Mouse (Mus musculus) stomach, embryonic 16.5 days (tissue): ENCODE data around the gene Gpx3. TPM values are rescaled to one million over a fixed set of nuclear protein-coding genes. Genes with fewer than 3 reads are reported as not detected.

Experiments used
- ATAC-seq: fragments of 200-750 bp; cut with Nextera tagmentation; 2 replicates; pipeline ENCODE4 v1.8.0; 2017; ENCODE audit warnings: moderate number of reproducible peaks, moderate TSS enrichment; ENCODE audit not compliant: insufficient read depth, low FRiP score
- H3K27ac ChIP-seq: fragments of 300-500 bp; sonication (generic); 2 replicates; pipeline ENCODE4 v1.5.1; 2014; ENCODE audit warnings: low read length
- H3K27me3 ChIP-seq: fragments of 300-500 bp; sonication (generic); 2 replicates; pipeline ENCODE4 v1.6.1; 2014; ENCODE audit warnings: low read length, control low read depth, mixed read lengths; ENCODE audit not compliant: control insufficient read depth, insufficient read depth
- H3K36me3 ChIP-seq: fragments of 300-500 bp; sonication (generic); 2 replicates; pipeline ENCODE4 v1.6.1; 2014; ENCODE audit warnings: low read length; ENCODE audit not compliant: control insufficient read depth, insufficient read depth
- H3K4me1 ChIP-seq: fragments of 300-500 bp; sonication (generic); 2 replicates; pipeline ENCODE4 v1.6.1; 2014; ENCODE audit warnings: low read length, control low read depth, mixed read lengths; ENCODE audit not compliant: control insufficient read depth, insufficient read depth
- H3K4me2 ChIP-seq: fragments of 300-500 bp; sonication (generic); 2 replicates; pipeline ENCODE4 v1.6.1; 2014; ENCODE audit warnings: low read depth, low read length, mixed read lengths
- H3K4me3 ChIP-seq: fragments of 300-500 bp; sonication (generic); replicated peaks from 2 replicates; pipeline ENCODE4 v1.5.1; 2014; ENCODE audit warnings: mild to moderate bottlenecking, low read length
- H3K9ac ChIP-seq: fragments of 300-500 bp; sonication (generic); 2 replicates; pipeline ENCODE4 v1.6.1; 2014; ENCODE audit warnings: low read length
- H3K9me3 ChIP-seq: fragments of 300-500 bp; sonication (generic); replicated peaks from 2 replicates; pipeline ENCODE4 v1.6.1; 2016; ENCODE audit warnings: low read length, control low read depth; ENCODE audit not compliant: control insufficient read depth
- WGBS: fragments of 180-500 bp; shearing (Covaris S2); extraction: QIAGEN DNeasy Blood & Tissue Kit; methylation state at CpG from one replicate; pipeline ENCODE4 v1.1.7; 2014; 5-methylcytosine and 5-hydroxymethylcytosine counted together
- polyA plus RNA-seq: library from polyadenylated mRNA; unstranded; fragments of >200 nt; fragmentation: Nextera tagmentation; extraction: Ambion mirVana; gene quantifications from 2 replicates; pipeline ENCODE4 v1.2.1, GENCODE M21; 2015

Gpx3 gene
- polyA plus RNA-seq, 1 experiment from 2014 or later: 174 TPM

- Histone ChIP-seq H3K9ac (no peak overlapping the region), H3K27me3 (no peaks in the 10 kb centered on the region), H3K36me3 (peaks cover 4% of the 10 kb centered on the region; the same call in 1 of the 2 replicates), H3K4me3 (no peak overlapping the region), H3K9me3 (no peaks in the 10 kb centered on the region), H3K27ac (no peak overlapping the region), H3K4me1 (peaks cover 15% of the 10 kb centered on the region; the same call in 1 of the 2 replicates), H3K4me2 (no peak overlapping the region)
- WGBS: 67% methylated on average over 4 of the region's 4 CpGs
- ATAC-seq: no peak
These were observed 4.2 kb downstream of the Gpx3 start for GRCm38 (mm10) chr11:54906466-54906865.

- Histone ChIP-seq H3K27ac (no peak overlapping the region), H3K36me3 (peaks cover 4% of the 10 kb centered on the region; the same call in 1 of the 2 replicates), H3K4me1 (peaks cover 15% of the 10 kb centered on the region; the same call in 1 of the 2 replicates), H3K4me2 (no peak overlapping the region), H3K9me3 (no peaks in the 10 kb centered on the region), H3K27me3 (no peaks in the 10 kb centered on the region), H3K4me3 (no peak overlapping the region), H3K9ac (no peak overlapping the region)
- no peak for ATAC-seq
- WGBS: 87% methylated on average over 5 of the region's 5 CpGs
These were observed 5.0 kb downstream of the Gpx3 start for GRCm38 (mm10) chr11:54907259-54907658.

- Histone ChIP-seq H3K4me3 (no peak overlapping the region), H3K4me1 (peaks cover under 1% of the 10 kb centered on the region; the same call in 1 of the 2 replicates), H3K4me2 (no peak overlapping the region), H3K9me3 (no peaks in the 10 kb centered on the region), H3K9ac (no peak overlapping the region), H3K27me3 (no peaks in the 10 kb centered on the region), H3K27ac (no peak overlapping the region), H3K36me3 (peaks cover 12% of the 10 kb centered on the region)
- ATAC-seq: no peak
- 93% methylated on average over 11 of the region's 11 CpGs for WGBS
These were observed 7.0 kb downstream of the Gpx3 start for GRCm38 (mm10) chr11:54909273-54909672.

GRCm38 (mm10) chr11:54910081-54910665 lies 7.9 kb downstream of the Gpx3 start:
- Histone ChIP-seq H3K36me3 (peaks cover 17% of the 10 kb centered on the region), H3K4me2 (no peak overlapping the region), H3K27ac (no peak overlapping the region), H3K4me1 (no peaks in the 10 kb centered on the region), H3K4me3 (no peak overlapping the region), H3K9ac (no peak overlapping the region), H3K27me3 (no peaks in the 10 kb centered on the region), H3K9me3 (no peaks in the 10 kb centered on the region)
- 86% methylated on average over 12 of the region's 12 CpGs for WGBS
- no peak for ATAC-seq

DNA sequence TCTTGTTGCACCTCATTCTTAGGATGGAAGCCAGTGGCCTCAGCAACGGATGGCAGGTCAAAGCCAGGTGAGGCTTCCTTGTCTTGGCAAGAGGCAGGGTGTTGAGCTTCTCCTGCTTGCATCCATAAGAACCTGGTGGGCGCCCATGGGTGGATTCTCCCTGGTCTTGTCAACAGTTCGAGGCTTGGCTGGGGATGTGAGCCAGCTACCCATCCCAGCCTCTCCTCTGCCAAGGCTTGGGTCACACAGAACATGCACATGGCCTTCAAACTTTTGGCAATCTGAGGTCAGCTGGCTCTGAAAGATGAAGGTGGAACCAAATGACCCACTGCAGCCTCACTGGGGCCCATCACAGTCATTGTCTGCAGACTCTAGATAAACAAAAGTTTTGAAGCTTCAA lies 8.9 kb downstream of the Gpx3 start:
- H3K4me2 ChIP-seq: no peak overlapping the region
- H3K27ac ChIP-seq: no peak overlapping the region
- ATAC-seq: no peak
- H3K4me3 ChIP-seq: no peak overlapping the region
- no peak overlapping the region for H3K9ac ChIP-seq
- 94% methylated on average over 3 of the region's 3 CpGs for WGBS
- H3K36me3 ChIP-seq: peaks cover 17% of the 10 kb centered on the region
- no peaks in the 10 kb centered on the region for H3K27me3 ChIP-seq
- no peaks in the 10 kb centered on the region for H3K4me1 ChIP-seq
- H3K9me3 ChIP-seq: no peaks in the 10 kb centered on the region

DNA sequence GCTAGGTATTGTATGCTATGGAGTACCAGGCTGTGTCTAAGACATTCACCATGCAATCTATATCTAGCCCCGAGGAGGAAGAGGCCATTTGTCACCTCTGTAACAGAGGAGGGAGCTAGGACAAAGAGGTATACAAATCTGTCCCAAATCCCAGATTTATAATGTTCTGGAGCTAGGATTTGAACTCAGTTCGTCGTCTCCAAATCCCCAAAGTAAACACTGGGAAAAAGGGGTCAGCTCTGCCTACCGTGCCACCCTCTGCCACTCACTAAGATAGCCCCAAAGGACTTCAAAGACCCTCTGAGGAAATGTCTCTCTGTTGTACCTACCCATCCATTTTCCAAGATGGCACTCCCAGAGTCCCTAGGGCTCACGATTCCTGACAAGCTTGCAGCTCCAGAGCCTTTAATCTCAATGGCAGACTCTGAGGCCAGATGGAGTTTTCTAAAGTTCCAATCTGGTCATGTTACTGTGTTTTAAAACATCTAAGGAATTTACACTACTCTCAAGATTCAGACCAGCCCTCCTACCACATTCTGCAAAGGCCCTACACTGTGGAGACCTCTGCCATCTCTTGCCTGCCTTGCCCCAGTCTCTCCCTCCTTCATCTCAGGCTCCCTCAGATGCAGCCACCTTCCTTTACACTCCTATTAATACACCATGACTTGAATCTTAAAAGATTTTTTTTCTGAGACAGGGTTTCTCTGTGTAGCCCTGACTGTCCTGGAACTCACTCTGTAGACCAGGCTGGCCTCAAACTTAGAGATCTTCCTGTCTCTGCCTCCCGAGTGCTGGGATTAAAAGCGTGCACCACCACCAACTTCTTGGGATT lies 9.6 kb downstream of the Gpx3 start:
- 75% methylated on average over 7 of the region's 7 CpGs for WGBS
- Histone ChIP-seq H3K4me2 (no peak overlapping the region), H3K27me3 (no peaks in the 10 kb centered on the region), H3K27ac (no peak overlapping the region), H3K4me1 (no peaks in the 10 kb centered on the region), H3K9ac (no peak overlapping the region), H3K36me3 (peaks cover 22% of the 10 kb centered on the region), H3K4me3 (no peak overlapping the region), H3K9me3 (no peaks in the 10 kb centered on the region)
- ATAC-seq: no peak

DNA sequence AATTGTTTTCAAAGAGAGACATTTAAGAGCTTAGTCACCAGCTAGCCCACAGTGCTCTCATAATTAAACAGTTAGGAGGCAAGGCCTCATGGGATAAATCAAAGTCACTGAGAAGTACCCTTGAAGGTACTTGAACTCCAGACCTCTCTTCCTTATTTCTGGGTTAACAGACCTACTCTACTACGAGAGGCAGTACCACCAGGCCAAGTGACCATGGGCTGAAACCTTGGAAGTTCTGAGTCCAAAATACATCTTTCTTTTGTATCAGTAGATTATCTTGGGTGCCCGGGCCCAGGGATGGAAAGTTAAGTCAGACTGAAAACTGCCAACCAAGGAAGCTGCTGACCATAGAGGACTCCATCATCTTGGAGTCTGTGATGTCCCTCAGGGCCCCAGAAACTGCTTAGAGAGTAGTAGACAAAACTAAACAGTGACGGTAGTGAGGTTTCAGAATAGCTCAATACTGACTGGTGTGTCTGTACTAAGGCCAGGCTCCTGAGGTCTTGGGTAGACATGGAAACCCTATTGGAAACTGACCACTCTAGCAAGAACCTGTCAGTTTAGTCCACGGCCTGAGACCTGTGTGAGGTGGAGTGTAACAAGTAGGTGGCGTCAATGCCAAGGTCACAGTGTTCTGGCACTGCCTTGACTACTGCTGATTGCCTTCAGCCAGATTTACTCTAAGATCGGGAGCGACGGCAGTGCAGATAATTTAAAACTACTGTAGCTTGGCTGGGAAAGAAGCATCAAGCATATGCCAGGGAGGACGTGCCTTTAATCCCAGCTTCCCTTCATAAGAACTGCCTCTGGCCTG lies 10.5 kb downstream of the Gpx3 start:
- Histone ChIP-seq H3K4me2 (no peak overlapping the region), H3K9me3 (no peaks in the 10 kb centered on the region), H3K27ac (no peak overlapping the region), H3K4me3 (no peak overlapping the region), H3K4me1 (no peaks in the 10 kb centered on the region), H3K9ac (no peak overlapping the region), H3K27me3 (no peaks in the 10 kb centered on the region), H3K36me3 (peaks cover 27% of the 10 kb centered on the region)
- no peak for ATAC-seq
- WGBS: 82% methylated on average over 9 of the region's 9 CpGs

DNA sequence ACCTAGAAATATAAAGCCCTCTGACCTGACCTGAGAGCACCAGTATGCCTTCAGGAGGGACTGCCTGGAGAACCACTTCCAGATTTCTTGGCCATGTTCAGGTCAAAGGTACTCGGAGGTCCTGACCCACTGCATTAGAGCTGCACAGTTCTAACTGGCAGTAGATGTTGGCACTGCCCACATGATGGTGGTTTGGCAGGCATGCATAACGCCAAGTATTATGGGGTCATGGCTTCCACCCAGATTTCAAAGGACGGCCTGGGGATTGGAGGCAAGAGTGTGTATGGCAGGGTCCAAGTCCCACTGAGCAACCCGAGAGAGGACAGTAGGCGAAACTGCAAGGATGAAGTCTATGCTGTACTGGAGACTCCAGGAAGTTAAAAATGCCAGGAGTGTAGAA lies 11.6 kb downstream of the Gpx3 start:
- Histone ChIP-seq H3K27ac (no peak overlapping the region), H3K9ac (no peak overlapping the region), H3K27me3 (no peaks in the 10 kb centered on the region), H3K4me2 (no peak overlapping the region), H3K9me3 (no peaks in the 10 kb centered on the region), H3K4me3 (no peak overlapping the region), H3K4me1 (no peaks in the 10 kb centered on the region), H3K36me3 (peaks cover 34% of the 10 kb centered on the region)
- WGBS: 89% methylated on average over 5 of the region's 5 CpGs
- ATAC-seq: no peak

DNA sequence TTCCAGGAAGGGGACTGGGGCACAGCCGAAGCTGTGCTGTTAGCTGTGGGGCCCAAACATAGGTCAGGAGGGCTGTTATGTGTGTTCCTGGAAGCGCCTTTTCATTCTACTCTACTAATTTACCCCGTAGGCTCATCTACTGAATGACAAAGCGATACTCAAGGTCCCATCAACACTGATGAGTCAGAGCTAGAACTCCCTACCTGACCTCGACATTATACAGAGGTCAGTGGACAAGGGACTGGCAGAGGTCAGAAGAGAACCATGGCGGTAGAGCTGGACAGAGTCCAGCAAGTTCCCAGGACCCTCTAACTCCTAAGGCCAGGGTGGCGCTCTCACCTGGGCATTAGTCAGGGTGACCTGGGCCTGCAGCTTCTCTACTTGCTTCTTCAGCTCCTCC lies 15.2 kb downstream of the Gpx3 start:
- peaks cover 38% of the 10 kb centered on the region for H3K36me3 ChIP-seq
- H3K4me3 ChIP-seq: no peak overlapping the region
- H3K4me1 ChIP-seq: 0 out of 2 replicates have a peak, but pooled peaks cover 7% of the 10 kb centered on the region
- H3K9ac ChIP-seq: no peak overlapping the region
- H3K4me2 ChIP-seq: no peak overlapping the region
- no peak overlapping the region for H3K27ac ChIP-seq
- H3K9me3 ChIP-seq: no peaks in the 10 kb centered on the region
- no peak for ATAC-seq
- H3K27me3 ChIP-seq: no peaks in the 10 kb centered on the region
- WGBS: 93% methylated on average over 7 of the region's 7 CpGs
